Mouse (Mus musculus): Measurements from ENCODE around the gene Leap2.

DNA sequence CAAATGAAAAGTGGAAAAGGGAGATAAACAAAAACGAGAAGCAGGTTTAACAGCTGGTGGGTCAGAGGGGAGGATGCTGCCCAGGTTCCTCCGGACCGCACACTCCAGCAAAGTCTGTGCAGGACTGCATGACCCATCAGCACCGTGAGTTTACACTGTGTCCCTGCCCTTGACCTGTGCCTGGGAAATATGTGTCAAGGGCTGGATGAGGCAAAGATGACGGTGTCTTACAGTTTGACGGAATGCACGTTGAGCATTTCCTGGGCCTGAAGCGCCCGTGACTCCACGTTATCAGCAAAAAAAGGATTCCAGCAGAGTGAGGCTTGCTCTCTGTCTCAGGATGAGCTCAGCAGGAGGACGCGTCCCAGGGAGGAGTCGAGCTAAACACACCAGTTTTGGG is 22.6 kb upstream of the Leap2 start:
- TF ChIP-seq CTCF (IDR thresholded peaks at IDR 0.05; ENCODE audit: low read depth, low read length) (no peak), POLR2A (IDR thresholded peaks at IDR 0.05; ENCODE audit: extremely low read depth, insufficient read depth, low read length) (no peak)
